Mouse (Mus musculus): ENCODE data around the gene Myo19.

DNA sequence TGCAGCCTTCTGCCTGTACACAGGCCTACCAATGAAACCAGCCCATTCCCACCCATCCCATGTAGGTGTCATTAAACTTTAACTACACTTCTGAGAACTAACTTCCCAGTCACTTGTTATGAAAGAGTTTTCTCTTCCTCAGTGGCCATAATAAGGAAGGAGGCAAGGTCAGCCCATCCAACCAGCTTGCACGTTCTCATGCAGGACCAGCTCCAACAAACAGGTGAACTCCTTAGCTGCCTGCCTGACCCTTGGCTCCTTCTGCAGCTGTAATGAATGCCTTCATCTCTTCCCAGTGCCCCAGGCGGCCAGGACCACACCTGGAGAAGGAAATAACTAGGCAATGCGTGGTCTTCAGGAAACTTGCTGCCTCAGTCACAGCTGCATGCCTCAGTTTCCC lies 65.9 kb downstream of the Myo19 start:
- TF ChIP-seq POLR2A (IDR thresholded peaks at IDR 0.05; ENCODE audit: low read depth, low read length) (no peak), CTCF (IDR thresholded peaks at IDR 0.05; ENCODE audit: extremely low read depth, insufficient read length, insufficient replicate concordance, low read depth, low read length) (no peak)

All from small intestine, adult 2 months (tissue).